Mouse (Mus musculus) bone marrow macrophage, adult 2 months (primary cell): ENCODE measurements at regions not wholly inside any gene's neighbourhood (a gene's known extent, or its start where the extent isn't known, plus 50 kb on each side); places are given as distances from the start of the nearest gene placed in this dataset.

Experiments
- CTCF ChIP-seq: IDR thresholded peaks from 2 replicates; pipeline ENCODE4 v1.5.1; 2012; ENCODE audit warnings: low read depth, mild to moderate bottlenecking, low read length, moderate library complexity
- POLR2A ChIP-seq: IDR thresholded peaks from 2 replicates; pipeline ENCODE4 v1.6.1; 2012; ENCODE audit warnings: mild to moderate bottlenecking, low read depth, low read length, borderline replicate concordance

- TF ChIP-seq CTCF = no peak
- no peak for TF ChIP-seq POLR2A
These were observed 128.4 kb upstream of the Sdk2 start for GRCm38 (mm10) chr11:114195291-114195690.
